Mouse (Mus musculus) c-Kit-positive CD71-positive TER-119-negative erythroid progenitor cells, embryonic 14.5 days (primary cell): ENCODE results near the gene Kctd2.
A peak's percentile ranks its signal among the peaks of the same experiment; 100 is the strongest.
"Not testable (repeated sequence)": the region's sequence is repeated elsewhere in the genome, so short reads cannot be mapped to it uniquely, and the experiment has no call there.

Source experiments
- DNase-seq: peaks from one replicate; pipeline ENCODE4 v3.0.0-alpha.2; 2013; ENCODE audit warnings: low read depth

Gene Kctd2

GRCm38 (mm10) chr11:115439906-115440595 lies 20.1 kb downstream of the Kctd2 start, which contains the start of gene Trim80:
TSS of gene Trim80 (plus strand) at chr11:115440545.
- no peak for DNase-seq

- DNase-seq, result no peak
Measured at GRCm38 (mm10) chr11:115441417-115441816, 21.5 kb downstream of the Kctd2 start.

GRCm38 (mm10) chr11:115446906-115447305 lies 27.0 kb downstream of the Kctd2 start:
- DNase-seq, result no peak

GRCm38 (mm10) chr11:115447321-115447885 lies 27.5 kb downstream of the Kctd2 start:
- DNase-seq, result no peak

- DNase-seq, result no peak
Measured at GRCm38 (mm10) chr11:115448075-115448474, 28.1 kb downstream of the Kctd2 start.

- no peak for DNase-seq
Measured at GRCm38 (mm10) chr11:115448998-115449397, 29.1 kb downstream of the Kctd2 start.

- DNase-seq, result no peak
Measured at GRCm38 (mm10) chr11:115450176-115450575, 30.2 kb downstream of the Kctd2 start.

GRCm38 (mm10) chr11:115451781-115452241 lies 31.9 kb downstream of the Kctd2 start:
- DNase-seq, result no peak

GRCm38 (mm10) chr11:115452281-115452860 lies 32.4 kb downstream of the Kctd2 start:
- no peak for DNase-seq

- no peak for DNase-seq
Measured at GRCm38 (mm10) chr11:115453306-115453705, 33.4 kb downstream of the Kctd2 start.

- not testable (repeated sequence) for DNase-seq
Measured at GRCm38 (mm10) chr11:115454822-115455221, 34.9 kb downstream of the Kctd2 start.

- DNase-seq, result no peak
Measured at GRCm38 (mm10) chr11:115455619-115456018, 35.7 kb downstream of the Kctd2 start.

- no peak for DNase-seq
Measured at GRCm38 (mm10) chr11:115456182-115456581, 36.3 kb downstream of the Kctd2 start.

GRCm38 (mm10) chr11:115457405-115457804 lies 37.5 kb downstream of the Kctd2 start:
- no peak for DNase-seq

- no peak for DNase-seq
Measured at GRCm38 (mm10) chr11:115460976-115461375, 41.0 kb downstream of the Kctd2 start.

GRCm38 (mm10) chr11:115461846-115462242 lies 41.9 kb downstream of the Kctd2 start:
- no peak for DNase-seq

GRCm38 (mm10) chr11:115462243-115462891 lies 42.4 kb downstream of the Kctd2 start, which contains the start of gene Slc16a5:
TSS of gene Slc16a5 (plus strand) at chr11:115462474.
- DNase-seq, result no peak

GRCm38 (mm10) chr11:115463397-115463796 lies 43.5 kb downstream of the Kctd2 start:
- DNase-seq, result no peak

- DNase-seq, result no peak
Measured at GRCm38 (mm10) chr11:115464851-115465250, 44.9 kb downstream of the Kctd2 start.

GRCm38 (mm10) chr11:115467217-115467618 lies 47.3 kb downstream of the Kctd2 start:
- no peak for DNase-seq

GRCm38 (mm10) chr11:115472183-115472582 lies 52.3 kb downstream of the Kctd2 start:
- DNase-seq, result no peak

GRCm38 (mm10) chr11:115473626-115474275 lies 53.8 kb downstream of the Kctd2 start:
- peak; percentile 97 for DNase-seq
